Mouse (Mus musculus): Measurements from ENCODE around the gene Sec31b.

Gene Sec31b

GRCm38 (mm10) chr19:44525551-44526205 lies 20.0 kb downstream of the Sec31b start:
- no peak for DNase-seq

DNA sequence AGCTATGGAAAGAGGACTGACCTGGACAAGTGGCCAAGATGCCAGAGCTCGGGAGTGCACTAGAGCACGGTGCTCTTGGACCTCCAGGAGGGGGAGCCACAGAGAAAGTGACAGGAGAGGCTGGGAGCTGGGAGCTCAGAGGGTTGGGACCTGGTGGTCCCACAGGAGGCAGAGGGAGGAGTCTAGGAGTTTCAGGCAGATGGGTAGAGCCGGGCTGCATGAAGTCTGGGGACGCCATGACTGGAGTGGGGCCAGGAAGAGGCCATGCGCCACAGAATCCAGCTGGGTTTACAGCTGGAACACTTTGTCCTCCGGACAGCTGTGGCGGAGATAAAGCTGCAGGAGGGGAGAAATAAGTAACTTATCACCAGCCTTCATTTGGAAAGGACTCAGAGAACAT lies 26.5 kb downstream of the Sec31b start:
- peak in 1 of 2 experiments; percentile 25 for DNase-seq

DNA sequence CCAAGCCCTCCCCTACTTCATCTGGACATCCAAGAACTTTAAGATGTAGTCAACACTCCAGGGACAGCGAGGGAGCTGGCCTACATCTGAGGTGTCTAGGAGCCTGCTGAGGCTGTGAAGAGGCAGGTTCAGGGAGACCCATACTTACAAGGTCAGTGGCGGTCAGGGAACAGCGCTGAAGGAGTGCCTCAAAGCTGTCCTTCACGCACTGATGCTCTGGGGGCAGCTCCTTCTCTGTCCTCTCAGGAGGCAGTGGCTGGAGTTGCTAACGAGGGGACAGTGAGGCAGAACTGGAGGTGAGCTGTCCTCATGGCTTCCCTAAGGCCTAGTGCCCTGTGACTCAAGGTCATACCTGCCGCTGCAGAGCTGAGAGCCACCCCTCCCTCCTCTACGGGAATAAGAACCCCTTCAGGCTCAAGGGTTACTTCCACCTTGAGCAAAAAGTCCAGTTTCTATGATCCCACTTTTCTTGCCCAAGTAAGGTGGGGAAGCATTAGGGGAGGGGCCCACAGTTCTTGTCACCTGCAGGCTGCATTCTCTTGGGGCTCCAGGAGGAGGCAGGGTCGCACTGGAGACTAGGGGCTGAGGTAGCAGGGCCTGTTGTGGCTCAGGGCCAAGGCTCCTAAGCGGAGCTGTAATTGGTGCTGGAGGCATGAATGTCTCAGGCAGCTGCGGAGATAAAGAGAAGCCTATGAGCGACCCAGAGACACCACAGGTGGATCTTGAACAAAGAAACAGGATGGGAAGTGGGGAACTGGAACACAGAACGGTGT lies 27.5 kb downstream of the Sec31b start:
- no peak for DNase-seq

GRCm38 (mm10) chr19:44515769-44516168 lies 29.9 kb downstream of the Sec31b start:
- DNase-seq, result no peak

DNA sequence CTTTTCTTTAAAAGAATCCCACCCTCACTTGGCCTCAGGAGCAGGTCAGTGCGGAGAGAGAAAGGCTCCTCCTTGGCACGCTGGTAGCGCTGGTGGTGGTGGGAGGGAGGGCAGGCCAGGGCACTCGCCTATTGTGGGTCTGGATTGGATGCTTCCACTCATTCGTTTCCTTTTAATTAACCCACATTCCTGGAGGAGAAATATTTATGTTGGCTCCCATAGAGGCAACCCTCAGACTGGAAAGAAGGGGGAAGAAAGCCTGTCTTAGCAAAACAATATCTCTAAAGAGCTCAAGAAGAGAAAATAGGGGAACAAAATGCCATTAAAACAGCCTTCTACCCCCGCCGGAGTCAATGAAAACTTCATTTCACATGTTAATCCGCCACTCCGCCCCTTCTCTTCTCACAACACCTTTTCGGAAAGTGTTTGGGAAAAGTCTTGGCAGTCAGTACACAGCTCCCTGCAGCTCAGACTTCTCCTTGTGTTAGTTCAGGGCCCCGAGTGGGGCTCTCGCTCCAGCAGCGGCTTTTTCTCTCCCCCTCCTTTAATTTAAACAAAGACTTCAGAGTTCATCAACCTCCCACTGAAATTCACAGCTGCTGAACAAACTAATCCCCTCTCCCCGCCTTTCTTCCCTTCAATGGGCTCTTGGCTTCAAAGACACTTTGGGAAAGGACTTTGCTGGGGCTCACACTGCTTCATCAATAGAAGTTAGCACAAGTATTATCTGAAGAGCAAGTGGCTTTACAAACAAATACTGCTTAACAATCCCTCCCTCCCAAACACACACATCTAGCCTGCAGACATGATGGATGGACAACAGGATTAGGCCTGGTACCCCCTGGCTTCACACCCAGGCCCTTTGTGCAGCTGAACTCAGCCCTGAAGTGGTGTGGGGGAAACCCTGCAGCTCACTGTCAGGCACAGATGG lies 30.9 kb downstream of the Sec31b start:
- no peak for DNase-seq

- no peak for DNase-seq
These were observed 31.7 kb downstream of the Sec31b start for GRCm38 (mm10) chr19:44513921-44514482.

- no peak for DNase-seq
These were observed 32.4 kb downstream of the Sec31b start for GRCm38 (mm10) chr19:44513054-44513833.

GRCm38 (mm10) chr19:44512601-44513000 lies 33.1 kb downstream of the Sec31b start:
- no peak for DNase-seq

- no peak for DNase-seq
These were observed 34.0 kb downstream of the Sec31b start for GRCm38 (mm10) chr19:44511451-44512231.

- no peak for DNase-seq
These were observed 35.0 kb downstream of the Sec31b start for GRCm38 (mm10) chr19:44510534-44511175.

DNA sequence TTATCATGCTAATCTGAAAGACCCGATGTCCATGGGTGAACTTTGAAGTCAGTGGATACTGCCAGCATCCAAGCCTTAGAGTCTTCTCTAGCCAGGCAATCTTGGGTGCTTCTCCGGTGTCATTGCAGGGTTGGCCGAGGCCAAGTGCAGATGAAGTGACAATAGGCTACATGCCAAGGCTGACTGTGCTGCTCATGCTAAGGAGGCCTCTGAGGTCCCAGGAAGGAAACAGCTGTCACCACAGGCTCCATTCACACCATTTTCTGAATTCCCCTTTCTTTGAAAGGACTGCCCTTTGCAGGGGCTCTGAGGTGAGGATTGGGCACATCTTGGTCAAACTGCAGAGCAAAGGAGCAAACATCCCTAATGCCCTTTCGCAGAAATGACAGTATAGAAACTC lies 42.9 kb downstream of the Sec31b start:
- no peak for DNase-seq

DNA sequence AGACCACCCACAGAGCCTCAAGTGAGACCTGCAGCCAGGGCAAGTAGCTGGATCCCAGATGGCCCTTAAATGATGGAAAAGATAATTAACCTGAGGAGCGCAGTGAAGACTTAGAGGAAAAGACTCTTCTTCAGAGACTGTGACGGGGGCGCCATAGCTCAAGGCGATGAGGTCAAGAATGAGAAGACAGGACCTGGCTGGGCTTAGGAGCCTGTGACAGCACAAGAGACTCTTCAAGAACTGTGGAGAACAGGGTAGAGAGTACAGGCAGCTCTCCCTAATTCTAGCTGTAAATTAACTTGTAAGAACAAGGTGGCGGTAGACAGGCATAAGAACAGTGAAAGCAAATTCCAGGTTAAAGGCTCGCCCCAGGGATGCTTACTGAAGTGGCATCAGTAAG lies 43.7 kb downstream of the Sec31b start:
- DNase-seq, result no peak

GRCm38 (mm10) chr19:44500240-44500639 lies 45.4 kb downstream of the Sec31b start:
- no peak for DNase-seq

- DNase-seq, result no peak
These were observed 46.7 kb downstream of the Sec31b start for GRCm38 (mm10) chr19:44498936-44499335.

DNA sequence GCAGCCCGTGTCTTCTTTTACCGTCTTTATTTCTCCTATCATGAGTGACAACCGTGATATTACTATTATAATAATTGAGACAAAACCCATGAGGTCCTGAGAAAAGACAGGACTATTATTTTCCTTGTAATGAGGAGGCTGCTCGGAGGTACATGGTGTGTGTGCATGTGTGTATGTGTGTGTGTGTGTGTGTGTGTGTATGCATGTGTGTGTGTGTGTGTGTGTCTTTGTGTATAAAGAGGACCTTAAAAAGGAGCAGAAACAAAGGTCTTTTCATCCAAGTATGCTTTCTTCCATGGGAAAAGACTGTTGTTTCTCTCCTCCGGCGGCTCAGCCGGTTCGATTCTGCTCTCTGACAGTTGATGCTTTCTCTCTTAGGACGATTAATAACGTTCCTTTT lies 48.7 kb downstream of the Sec31b start:
- no peak for DNase-seq

- no peak for DNase-seq
These were observed 49.2 kb downstream of the Sec31b start for GRCm38 (mm10) chr19:44496511-44496910.

DNA sequence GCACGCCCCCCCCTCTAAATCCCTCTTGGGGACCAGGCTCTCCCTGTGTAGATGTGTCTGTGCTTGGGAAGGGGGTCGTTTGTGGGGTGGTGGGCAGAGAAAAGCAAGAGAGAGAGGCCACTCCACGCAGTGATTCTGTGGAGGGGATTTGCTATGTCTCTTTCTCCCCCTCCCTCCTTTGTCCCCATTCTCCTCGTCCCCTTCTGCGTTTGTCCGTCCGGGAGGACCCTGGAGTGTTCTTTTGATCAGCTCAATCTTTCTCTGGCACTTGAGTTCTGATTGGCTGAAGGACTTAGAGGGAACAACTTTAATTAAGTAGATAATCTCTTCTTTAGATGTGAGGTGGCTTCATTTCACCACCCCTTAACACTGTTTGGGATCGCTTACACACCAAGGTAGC lies 52.5 kb downstream of the Sec31b start, which contains the start of gene Wnt8b:
Gene Wnt8b, plus strand, starts transcription at position 345 of the 400 bp plus-strand sequence.
- no peak for DNase-seq

DNA sequence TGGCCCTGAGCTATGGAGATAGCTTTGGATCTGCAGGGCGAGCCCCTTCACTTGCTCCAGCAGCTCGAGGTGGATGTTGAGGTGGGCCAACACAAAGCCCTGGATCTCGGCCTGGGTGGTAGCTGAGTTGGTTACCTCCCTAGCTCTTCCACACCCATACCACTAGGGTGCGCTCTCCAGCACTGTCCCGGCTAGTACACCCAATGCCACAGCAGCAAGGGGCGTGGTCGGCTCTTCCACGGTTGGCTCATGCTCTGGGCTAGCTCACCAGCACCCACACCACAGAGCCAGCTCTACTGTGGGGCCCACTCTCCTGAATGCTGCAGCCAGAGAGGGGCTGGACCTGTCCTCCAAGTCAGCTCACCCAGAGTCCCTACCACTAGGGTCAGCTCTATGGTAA lies 58.4 kb downstream of the Sec31b start:
- peak; percentile 46 to 60 for DNase-seq

DNA sequence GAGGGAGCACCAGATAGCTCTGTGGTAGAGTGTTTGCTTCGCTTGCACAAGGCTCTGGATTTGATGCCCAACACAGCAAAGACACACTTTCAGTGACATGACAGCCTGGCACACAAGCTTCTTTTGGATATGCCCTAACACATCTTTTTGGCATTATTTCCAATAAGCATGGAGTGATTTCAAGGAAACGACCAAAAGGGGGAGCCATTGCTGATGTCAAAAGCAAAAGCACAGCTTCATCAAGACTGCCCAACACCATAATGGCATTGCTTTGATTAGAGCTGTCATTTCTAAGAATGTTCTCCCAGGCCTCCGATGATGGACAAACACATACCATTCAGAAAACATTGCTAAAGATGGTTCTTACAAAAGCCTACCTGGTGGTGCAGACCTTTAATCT lies 69.1 kb downstream of the Sec31b start:
- no peak for DNase-seq

- no peak for DNase-seq
These were observed 70.4 kb downstream of the Sec31b start for GRCm38 (mm10) chr19:44475268-44475667.

DNA sequence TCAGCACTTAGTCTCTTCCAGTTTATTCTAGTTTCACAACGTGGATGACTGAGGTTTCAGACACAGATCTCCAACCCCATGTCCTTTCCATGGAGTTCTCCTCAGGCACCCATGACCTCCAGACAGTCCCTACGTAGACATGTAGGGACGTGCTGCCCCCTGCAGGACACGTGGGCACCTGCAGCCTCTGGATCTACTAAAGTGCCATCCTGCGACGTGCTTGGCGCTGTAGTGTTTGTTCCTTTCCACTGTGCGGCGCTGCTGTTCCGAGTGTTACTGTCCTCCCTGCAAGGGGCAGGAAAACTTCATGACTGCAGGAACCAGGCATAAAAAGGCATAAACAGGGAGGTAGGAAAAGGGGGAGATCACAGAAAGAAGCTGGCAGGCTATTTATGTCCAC lies 71.5 kb downstream of the Sec31b start:
- peak; percentile 85 to 91 for DNase-seq

Measured in lung, adult 18-20 months (tissue).